Mouse (Mus musculus) neural tube, embryonic 15.5 days (tissue): ENCODE measurements around the gene Flrt3. TPM values are rescaled to one million over a fixed set of nuclear protein-coding genes. Genes with fewer than 3 reads are reported as not detected.
A peak's percentile ranks its signal among the peaks of the same experiment; 100 is the strongest.

Experiments
- ATAC-seq: fragments of 200-750 bp; cut with Nextera tagmentation; 2 replicates; pipeline ENCODE4 v1.8.0; 2017; ENCODE audit warnings: mild to moderate bottlenecking, moderate TSS enrichment, moderate library complexity; ENCODE audit not compliant: low FRiP score
- H3K27ac ChIP-seq: fragments of 300-500 bp; sonication (generic); replicated peaks from 2 replicates; pipeline ENCODE4 v1.5.1; 2015; ENCODE audit warnings: mild to moderate bottlenecking, inconsistent platforms
- H3K27me3 ChIP-seq: fragments of 300-500 bp; sonication (generic); replicated peaks from 2 replicates; pipeline ENCODE4 v1.6.1; 2015; ENCODE audit warnings: inconsistent platforms
- H3K36me3 ChIP-seq: fragments of 300-500 bp; sonication (generic); 2 replicates; pipeline ENCODE4 v1.6.1; 2015; ENCODE audit warnings: inconsistent platforms
- H3K4me1 ChIP-seq: fragments of 300-500 bp; sonication (generic); 2 replicates; pipeline ENCODE4 v1.6.1; 2015; ENCODE audit warnings: inconsistent platforms
- H3K4me2 ChIP-seq: fragments of 300-500 bp; sonication (generic); 2 replicates; pipeline ENCODE4 v1.6.1; 2015; ENCODE audit warnings: inconsistent platforms, mild to moderate bottlenecking, moderate library complexity
- H3K4me3 ChIP-seq: fragments of 300-500 bp; sonication (generic); replicated peaks from 2 replicates; pipeline ENCODE4 v1.5.1; 2015; ENCODE audit warnings: mild to moderate bottlenecking, inconsistent platforms
- H3K9ac ChIP-seq: fragments of 300-500 bp; sonication (generic); replicated peaks from 2 replicates; pipeline ENCODE4 v1.6.1; 2015; ENCODE audit warnings: mild to moderate bottlenecking, inconsistent platforms
- H3K9me3 ChIP-seq: fragments of 300-500 bp; sonication (generic); replicated peaks from 2 replicates; pipeline ENCODE4 v1.6.1; 2016; ENCODE audit warnings: inconsistent platforms
- WGBS: fragments of 180-500 bp; shearing (Covaris S2); methylation state at CpG from one replicate; pipeline ENCODE4 v1.1.7; 2015; ENCODE audit warnings: mixed read lengths; 5-methylcytosine and 5-hydroxymethylcytosine counted together
- polyA plus RNA-seq: library from polyadenylated mRNA; unstranded; fragments of >200 nt; fragmentation: Nextera tagmentation; extraction: Ambion mirVana; gene quantifications from 2 replicates; pipeline ENCODE4 v1.2.1, GENCODE M21; 2015

Flrt3 gene
- polyA plus RNA-seq = 34.5 and 38.4 TPM in 2 replicates

DNA sequence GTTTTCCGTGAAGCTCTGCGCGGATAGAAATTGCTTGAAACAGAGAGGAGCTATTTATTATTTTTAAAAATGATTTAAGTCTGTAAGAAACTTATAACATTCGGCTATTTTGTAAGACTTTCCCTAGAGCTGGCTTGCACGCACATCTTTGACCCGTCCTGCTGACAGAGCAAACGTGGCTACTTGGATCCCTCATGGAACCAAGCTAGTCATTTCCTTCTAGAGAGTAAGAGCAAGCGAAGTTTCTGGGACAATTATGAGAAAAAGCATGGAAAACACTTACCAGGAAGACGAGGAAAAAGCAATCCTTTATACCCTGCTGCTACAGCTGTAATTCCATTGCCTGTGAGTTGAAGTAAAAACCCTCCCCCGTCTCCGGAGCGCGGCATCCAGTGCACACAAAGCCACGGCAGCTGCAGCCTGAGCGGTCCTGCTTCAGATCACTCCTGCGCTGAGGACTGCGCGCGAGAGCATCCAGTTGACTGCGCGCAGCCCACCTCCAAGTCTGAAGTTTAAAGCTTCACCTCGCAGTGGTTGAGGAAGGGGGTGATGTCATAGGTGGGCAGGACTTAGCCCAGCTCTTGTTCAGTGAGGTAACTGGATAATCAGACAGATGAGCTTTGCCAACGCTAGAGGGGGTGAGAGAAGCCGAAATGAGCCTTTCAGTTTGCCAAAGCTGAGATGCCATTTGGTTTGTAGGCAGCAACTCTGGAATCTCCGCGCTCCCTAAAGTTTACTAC lies at the start of gene Flrt3:
Gene Flrt3 (minus strand): TSS at position 507 of the 740 bp plus-strand sequence.
- ATAC-seq = peak; percentile 98

DNA sequence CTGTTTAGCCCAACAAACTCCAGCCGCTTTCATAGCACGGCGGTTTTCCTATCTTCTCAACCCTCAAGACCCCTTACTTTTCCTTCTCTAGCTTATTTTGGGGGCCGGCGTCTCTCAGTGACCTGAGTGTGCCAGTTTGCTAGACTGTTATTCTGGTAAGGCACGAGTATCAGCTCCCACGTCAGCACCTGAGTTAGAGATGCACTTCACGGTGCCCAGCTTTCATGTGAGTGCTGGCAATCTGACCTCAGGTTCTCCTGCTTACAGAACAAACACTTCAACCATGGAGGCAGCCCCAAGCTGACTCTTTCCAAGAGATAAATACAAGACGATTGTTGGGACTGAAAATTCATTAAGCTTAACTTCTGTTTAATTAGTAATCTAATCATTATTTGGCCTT lies 46.1 kb upstream of the Flrt3 start:
- ATAC-seq = no peak
- H3K27ac ChIP-seq = no peak overlapping the region
- H3K9me3 ChIP-seq = no peaks in the 10 kb centered on the region
- H3K4me2 ChIP-seq = no peak overlapping the region
- WGBS = 86% methylated on average over 9 of the region's 9 CpGs
- no peaks in the 10 kb centered on the region for H3K4me1 ChIP-seq
- no peak overlapping the region for H3K9ac ChIP-seq
- no peaks in the 10 kb centered on the region for H3K36me3 ChIP-seq
- no peaks in the 10 kb centered on the region for H3K27me3 ChIP-seq
- no peak overlapping the region for H3K4me3 ChIP-seq

More for the DNA sequence above, at the start of gene Flrt3:
- Histone ChIP-seq H3K4me2 (peak within 1 kb of the TSS; percentile 64), H3K36me3 (no peaks in the 10 kb centered on the region), H3K4me1 (peaks cover 13% of the 10 kb centered on the region), H3K4me3 (peak within 1 kb of the TSS; percentile 68), H3K27me3 (no peaks in the 10 kb centered on the region), H3K9me3 (no peaks in the 10 kb centered on the region), H3K27ac (peak within 1 kb of the TSS; percentile 86), H3K9ac (peak within 1 kb of the TSS; percentile 76)
- under 1% methylated on average over 26 of the region's 26 CpGs for WGBS

DNA sequence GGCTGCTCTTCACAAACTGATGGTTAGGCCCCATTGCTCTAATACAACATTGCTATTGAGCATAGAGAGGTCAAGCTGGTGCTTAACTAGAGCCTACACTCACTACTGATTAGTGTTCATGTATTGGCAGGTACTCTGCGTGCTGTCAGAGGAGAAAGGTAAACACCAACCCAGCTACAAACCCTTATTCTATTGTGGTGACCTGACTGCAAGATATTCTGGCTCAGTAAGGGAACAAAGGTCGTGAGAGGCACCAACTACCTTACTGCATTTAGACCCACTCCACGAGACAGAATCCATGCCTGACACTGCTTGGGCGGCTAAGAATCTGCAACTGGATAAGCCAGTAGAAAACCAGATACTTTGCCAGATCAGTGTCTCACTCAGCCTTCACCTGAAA lies 44.6 kb upstream of the Flrt3 start:
- H3K9ac ChIP-seq = no peak overlapping the region

DNA sequence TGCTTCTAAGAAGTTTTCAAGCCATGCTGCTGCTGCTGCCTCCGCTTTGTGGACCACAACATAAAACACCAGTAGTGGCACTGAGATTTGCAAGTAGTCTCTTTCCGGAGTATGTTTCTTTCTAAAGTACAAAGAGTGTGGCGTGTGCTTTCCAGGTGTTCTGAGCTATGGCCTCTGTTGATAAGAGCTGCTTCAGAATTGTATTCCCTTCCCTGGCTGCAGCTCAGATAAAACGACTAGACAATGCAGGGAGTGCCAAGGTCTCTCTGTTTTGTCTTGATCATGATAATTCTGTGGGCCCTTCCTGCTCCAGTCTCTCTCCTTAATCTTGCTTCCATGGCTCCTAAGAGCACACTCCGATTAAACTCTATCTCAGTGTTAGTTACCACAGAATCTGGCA lies 36.3 kb upstream of the Flrt3 start:
- Histone ChIP-seq H3K27me3 (no peaks in the 10 kb centered on the region), H3K4me1 (0 out of 2 replicates have a peak, but pooled peaks cover 3% of the 10 kb centered on the region), H3K36me3 (no peaks in the 10 kb centered on the region), H3K4me2 (no peak overlapping the region), H3K4me3 (no peak overlapping the region), H3K9me3 (no peaks in the 10 kb centered on the region), H3K27ac (no peak overlapping the region), H3K9ac (no peak overlapping the region)
- no peak for ATAC-seq
- WGBS = 82% methylated on average over 5 of the region's 5 CpGs

More for the DNA sequence above, 44.6 kb upstream of the Flrt3 start:
- no peak overlapping the region for H3K27ac ChIP-seq
- H3K4me2 ChIP-seq = no peak overlapping the region
- no peaks in the 10 kb centered on the region for H3K27me3 ChIP-seq
- no peaks in the 10 kb centered on the region for H3K36me3 ChIP-seq
- no peaks in the 10 kb centered on the region for H3K4me1 ChIP-seq
- H3K4me3 ChIP-seq = no peak overlapping the region
- no peaks in the 10 kb centered on the region for H3K9me3 ChIP-seq
- 91% methylated on average over 4 of the region's 4 CpGs for WGBS
- ATAC-seq = no peak

DNA sequence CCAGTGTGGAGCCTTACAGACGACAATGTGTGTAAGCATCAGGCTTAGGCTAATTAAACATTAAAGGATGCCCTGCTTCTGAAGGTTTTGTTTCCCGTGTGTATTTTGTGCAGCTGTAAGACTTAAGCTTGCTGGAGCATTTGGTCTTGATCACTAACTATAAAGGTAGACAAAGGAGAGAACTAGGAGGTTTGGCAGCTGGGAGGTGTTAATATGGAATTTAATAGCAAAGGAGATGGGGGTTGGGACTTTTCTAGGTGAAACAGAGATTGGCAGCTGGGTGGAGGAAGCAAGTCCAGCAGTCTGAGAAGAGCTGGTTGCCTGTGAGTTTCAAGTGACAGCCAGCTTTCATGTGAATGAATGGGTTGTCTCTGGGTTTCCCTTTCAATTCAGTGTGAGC lies 34.0 kb upstream of the Flrt3 start:
- H3K36me3 ChIP-seq = no peaks in the 10 kb centered on the region
- WGBS = 6% methylated on average over 2 of the region's 2 CpGs
- H3K9ac ChIP-seq = no peak overlapping the region
- H3K9me3 ChIP-seq = no peaks in the 10 kb centered on the region
- H3K4me1 ChIP-seq = 0 out of 2 replicates have a peak, but pooled peaks cover 3% of the 10 kb centered on the region
- H3K27ac ChIP-seq = no peak overlapping the region
- no peak for ATAC-seq
- no peak overlapping the region for H3K4me3 ChIP-seq
- no peaks in the 10 kb centered on the region for H3K27me3 ChIP-seq
- H3K4me2 ChIP-seq = no peak overlapping the region

DNA sequence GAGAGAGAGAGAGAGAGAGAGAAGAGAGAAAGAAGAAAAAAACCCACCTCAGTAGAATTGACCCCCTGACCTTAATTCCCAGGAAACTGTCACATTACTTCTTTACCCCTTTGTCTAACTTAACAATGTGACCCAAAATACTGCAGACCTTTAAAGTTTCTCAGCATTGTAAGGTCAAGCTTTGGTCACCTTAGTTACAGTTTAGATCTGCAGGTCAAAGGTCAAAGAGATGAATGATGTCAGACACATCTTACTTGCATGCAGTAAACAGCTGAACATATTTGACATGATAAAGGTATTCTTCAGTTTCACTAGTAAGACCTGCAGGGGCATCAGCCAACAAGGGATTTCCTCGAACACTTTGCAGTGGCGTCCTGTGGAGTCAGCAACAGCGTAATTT lies 32.9 kb upstream of the Flrt3 start:
- H3K9ac ChIP-seq = no peak overlapping the region
- no peak for ATAC-seq
- H3K9me3 ChIP-seq = no peaks in the 10 kb centered on the region
- H3K4me3 ChIP-seq = no peak overlapping the region
- no peaks in the 10 kb centered on the region for H3K27me3 ChIP-seq
- no peak overlapping the region for H3K27ac ChIP-seq
- H3K36me3 ChIP-seq = no peaks in the 10 kb centered on the region
- 21% methylated on average over 3 of the region's 3 CpGs for WGBS
- H3K4me1 ChIP-seq = 0 out of 2 replicates have a peak, but pooled peaks cover 3% of the 10 kb centered on the region
- H3K4me2 ChIP-seq = no peak overlapping the region

DNA sequence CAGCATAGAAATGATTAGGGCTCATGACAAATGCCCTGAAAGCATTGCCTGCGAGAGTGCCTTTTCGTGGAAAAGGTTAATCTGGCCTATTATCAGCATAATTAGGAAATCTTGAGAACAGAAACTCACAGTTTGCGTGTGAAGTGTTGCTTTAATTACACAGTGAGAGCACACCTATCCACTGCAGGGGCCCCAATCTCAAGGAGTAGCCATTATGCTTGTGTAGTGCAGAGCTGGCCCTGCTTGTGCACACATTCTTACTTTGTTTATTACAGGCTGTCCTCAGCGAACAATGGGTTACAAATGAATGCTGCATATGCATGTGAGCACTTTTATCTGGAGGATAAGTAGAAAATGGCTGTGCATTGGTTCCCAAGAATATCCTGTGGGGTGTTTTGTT lies 32.1 kb upstream of the Flrt3 start:
- H3K27ac ChIP-seq = no peak overlapping the region
- H3K36me3 ChIP-seq = no peaks in the 10 kb centered on the region
- H3K27me3 ChIP-seq = no peaks in the 10 kb centered on the region
- no peak overlapping the region for H3K4me2 ChIP-seq
- 43% methylated on average over 4 of the region's 4 CpGs for WGBS
- ATAC-seq = no peak
- no peak overlapping the region for H3K4me3 ChIP-seq
- H3K9ac ChIP-seq = no peak overlapping the region
- 0 out of 2 replicates have a peak, but pooled peaks cover 3% of the 10 kb centered on the region for H3K4me1 ChIP-seq
- no peaks in the 10 kb centered on the region for H3K9me3 ChIP-seq

DNA sequence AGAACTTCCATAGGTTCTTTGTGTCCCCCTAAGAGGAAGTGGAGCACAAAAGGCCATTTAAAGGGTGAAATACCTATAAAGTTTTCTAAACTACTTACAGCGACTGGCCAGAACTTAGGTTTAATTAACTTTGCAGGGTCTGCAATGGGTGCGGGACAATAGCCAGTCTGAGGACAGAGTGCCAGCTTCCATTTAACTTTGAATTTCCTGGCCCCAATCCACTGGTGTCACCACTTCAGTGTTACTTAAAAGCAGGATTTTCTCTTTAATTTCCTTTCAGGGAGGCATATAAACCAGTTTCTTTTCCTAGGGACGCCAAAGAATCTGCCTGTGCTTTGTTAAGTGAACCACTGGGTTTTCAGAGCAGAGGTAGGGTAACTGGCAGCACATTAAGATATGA lies 27.3 kb upstream of the Flrt3 start:
- WGBS = 18% methylated on average over 3 of the region's 3 CpGs
- Histone ChIP-seq H3K9me3 (no peaks in the 10 kb centered on the region), H3K27ac (no peak overlapping the region), H3K4me1 (no peaks in the 10 kb centered on the region), H3K27me3 (no peaks in the 10 kb centered on the region), H3K4me2 (no peak overlapping the region), H3K36me3 (no peaks in the 10 kb centered on the region), H3K9ac (no peak overlapping the region), H3K4me3 (no peak overlapping the region)
- ATAC-seq = no peak

DNA sequence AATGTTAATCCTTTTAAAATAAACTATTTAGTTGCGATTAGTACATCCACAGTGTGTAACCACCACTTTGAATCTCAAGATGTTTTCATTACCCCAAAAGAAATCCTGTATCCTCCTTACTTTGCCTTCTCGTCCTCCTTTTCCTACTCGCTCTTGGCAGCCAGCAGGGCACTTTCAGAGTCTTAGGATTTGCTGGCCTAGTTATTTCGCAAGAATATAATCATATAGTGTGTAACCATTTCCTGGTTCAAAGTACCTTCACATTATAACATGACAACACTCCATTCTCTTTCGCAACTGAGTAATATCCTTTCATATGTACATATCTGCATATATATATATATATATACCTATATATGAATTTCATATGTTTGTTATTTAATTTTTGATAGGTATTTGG lies 22.6 kb upstream of the Flrt3 start:
- Histone ChIP-seq H3K27ac (no peak overlapping the region), H3K4me1 (no peaks in the 10 kb centered on the region), H3K9ac (no peak overlapping the region), H3K9me3 (no peaks in the 10 kb centered on the region), H3K4me2 (no peak overlapping the region), H3K4me3 (no peak overlapping the region), H3K36me3 (no peaks in the 10 kb centered on the region), H3K27me3 (no peaks in the 10 kb centered on the region)
- ATAC-seq = no peak
- 90% methylated on average over 5 of the region's 5 CpGs for WGBS

DNA sequence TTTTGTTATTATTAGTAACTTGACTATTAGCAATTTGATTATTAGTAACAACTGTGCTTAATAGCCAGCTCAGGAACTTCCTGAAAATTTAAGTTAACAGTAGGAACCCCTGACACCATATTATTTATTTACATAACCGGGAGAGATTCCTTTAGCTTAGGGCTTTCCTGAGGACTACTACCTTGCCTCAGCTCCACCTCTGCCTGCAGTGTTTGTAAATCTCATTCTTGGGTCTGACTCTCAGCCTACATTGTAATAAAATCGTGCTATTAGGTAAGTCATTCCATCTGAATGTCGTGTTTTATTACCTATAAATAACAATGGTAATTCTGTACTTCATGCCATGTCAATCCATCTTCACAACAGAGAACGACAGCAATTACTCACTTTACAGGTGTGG lies 21.2 kb upstream of the Flrt3 start:
- whole genome bisulfite sequencing = 42% methylated on average over 4 of the region's 4 CpGs
- Histone ChIP-seq H3K36me3 (no peaks in the 10 kb centered on the region), H3K4me1 (no peaks in the 10 kb centered on the region), H3K27me3 (no peaks in the 10 kb centered on the region), H3K9ac (no peak overlapping the region), H3K27ac (no peak overlapping the region), H3K9me3 (no peaks in the 10 kb centered on the region), H3K4me3 (no peak overlapping the region), H3K4me2 (no peak overlapping the region)
- ATAC-seq = no peak

DNA sequence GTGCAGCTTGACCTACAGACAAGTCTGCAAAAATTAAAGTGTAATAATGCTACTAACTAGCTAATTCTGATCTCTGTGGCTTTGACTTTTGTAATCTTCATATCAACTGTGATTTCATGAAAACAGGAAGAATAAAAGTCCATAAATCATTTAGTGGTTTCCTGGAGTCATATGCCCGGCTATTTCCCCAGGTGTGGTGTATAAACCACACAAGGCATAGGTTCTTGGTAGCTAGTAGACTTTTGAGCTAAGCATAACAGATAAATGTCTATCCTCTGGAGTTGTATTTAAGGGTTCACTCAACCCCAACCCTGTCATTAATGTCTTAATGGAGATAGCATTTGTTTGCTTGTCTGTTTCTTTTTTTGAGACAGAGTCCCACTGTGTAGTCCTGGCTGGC lies 20.1 kb upstream of the Flrt3 start:
- ATAC-seq = no peak
- Histone ChIP-seq H3K4me1 (no peaks in the 10 kb centered on the region), H3K27me3 (no peaks in the 10 kb centered on the region), H3K9ac (no peak overlapping the region), H3K4me3 (no peak overlapping the region), H3K36me3 (no peaks in the 10 kb centered on the region), H3K9me3 (no peaks in the 10 kb centered on the region), H3K4me2 (no peak overlapping the region), H3K27ac (no peak overlapping the region)
- 89% methylated on average over 1 of the region's 1 CpGs for WGBS

DNA sequence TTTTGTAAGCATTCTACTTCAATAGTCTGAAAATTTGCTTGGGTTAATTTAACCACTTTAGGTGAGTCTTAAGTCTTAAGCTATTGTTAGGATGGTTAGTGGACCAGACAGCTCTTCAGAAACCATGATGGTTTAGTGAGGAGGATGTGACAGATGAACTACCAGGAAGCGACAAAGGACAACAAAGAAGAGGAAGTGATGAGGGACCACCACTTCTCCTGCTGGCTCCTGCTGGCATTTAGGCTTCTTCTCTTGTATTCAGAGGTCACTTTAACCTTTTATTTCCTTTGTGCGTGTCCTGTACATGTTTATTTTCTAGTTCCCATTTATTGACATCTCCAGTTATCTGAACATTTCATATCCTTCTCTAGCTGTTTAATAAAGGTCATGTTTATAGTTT lies 19.6 kb upstream of the Flrt3 start:
- Histone ChIP-seq H3K27me3 (no peaks in the 10 kb centered on the region), H3K9me3 (no peaks in the 10 kb centered on the region), H3K4me3 (no peak overlapping the region), H3K4me1 (no peaks in the 10 kb centered on the region), H3K36me3 (no peaks in the 10 kb centered on the region), H3K9ac (no peak overlapping the region), H3K27ac (no peak overlapping the region), H3K4me2 (no peak overlapping the region)
- 88% methylated on average over 2 of the region's 2 CpGs for WGBS
- no peak for ATAC-seq
